Mouse (Mus musculus) liver, postnatal 0 days (tissue): ENCODE results near the gene Smg9. TPM values are rescaled to one million over a fixed set of nuclear protein-coding genes. Genes with fewer than 3 reads are reported as not detected.

Experiments used
- ATAC-seq: fragments of 200-750 bp; cut with Nextera tagmentation; 2 replicates; pipeline ENCODE4 v1.8.0; 2017; ENCODE audit warnings: mild to moderate bottlenecking, moderate library complexity
- DNase-seq: peaks from one replicate; pipeline ENCODE4 v3.0.0-alpha.2; 2016
- H3K27ac ChIP-seq: fragments of 300-500 bp; sonication (generic); 2 replicates; pipeline ENCODE4 v1.5.1; 2014; ENCODE audit warnings: antibody characterized with exemption, moderate library complexity, mild to moderate bottlenecking, low read depth
- H3K27me3 ChIP-seq: fragments of 300-500 bp; sonication (generic); 2 replicates; pipeline ENCODE4 v1.6.1; 2014; ENCODE audit warnings: low read length, control low read depth, mixed read lengths; ENCODE audit not compliant: insufficient read depth
- H3K36me3 ChIP-seq: fragments of 300-500 bp; sonication (generic); replicated peaks from 2 replicates; pipeline ENCODE4 v1.6.1; 2014; ENCODE audit warnings: mild to moderate bottlenecking, control low read depth, low read length, moderate library complexity, mixed read lengths; ENCODE audit not compliant: insufficient read depth
- H3K4me1 ChIP-seq: fragments of 300-500 bp; sonication (generic); 2 replicates; pipeline ENCODE4 v1.6.1; 2014; ENCODE audit warnings: antibody characterized with exemption, mild to moderate bottlenecking, control low read depth; ENCODE audit not compliant: insufficient read depth
- H3K4me2 ChIP-seq: fragments of 300-500 bp; sonication (generic); 2 replicates; pipeline ENCODE4 v1.6.1; 2014; ENCODE audit warnings: low read depth, mild to moderate bottlenecking, low read length, moderate library complexity, mixed read lengths
- H3K4me3 ChIP-seq: fragments of 300-500 bp; sonication (generic); 2 replicates; pipeline ENCODE4 v1.5.1; 2014; ENCODE audit warnings: low read depth, low read length
- H3K9ac ChIP-seq: fragments of 300-500 bp; sonication (generic); replicated peaks from 2 replicates; pipeline ENCODE4 v1.6.1; 2014; ENCODE audit warnings: mild to moderate bottlenecking, moderate library complexity
- H3K9me3 ChIP-seq: fragments of 300-500 bp; sonication (generic); 2 replicates; pipeline ENCODE4 v1.6.1; 2016; ENCODE audit warnings: mild to moderate bottlenecking, control low read depth, low read length, mixed read lengths
- CTCF ChIP-seq: sonication (generic); IDR thresholded peaks from 2 replicates; pipeline ENCODE4 v1.5.1; 2016; ENCODE audit warnings: antibody characterized with exemption, low read depth
- EP300 ChIP-seq: IDR thresholded peaks from 2 replicates; pipeline ENCODE4 v1.6.1; 2016; ENCODE audit warnings: antibody characterized with exemption, low read depth, mild to moderate bottlenecking
- WGBS: fragments of 180-500 bp; shearing (Covaris S2); extraction: QIAGEN DNeasy Blood & Tissue Kit; methylation state at CpG from one replicate; pipeline ENCODE4 v1.1.7; 2014; ENCODE audit not compliant: insufficient replicate concordance; 5-methylcytosine and 5-hydroxymethylcytosine counted together
- polyA plus RNA-seq: library from polyadenylated mRNA; unstranded; fragments of >200 nt; fragmentation: Nextera tagmentation; extraction: Ambion mirVana; gene quantifications from 2 replicates; pipeline ENCODE4 v1.2.1, GENCODE M21; 2015

Gene Smg9
- polyA plus RNA-seq, 1 experiment from 2014 or later = 8.7 TPM

DNA sequence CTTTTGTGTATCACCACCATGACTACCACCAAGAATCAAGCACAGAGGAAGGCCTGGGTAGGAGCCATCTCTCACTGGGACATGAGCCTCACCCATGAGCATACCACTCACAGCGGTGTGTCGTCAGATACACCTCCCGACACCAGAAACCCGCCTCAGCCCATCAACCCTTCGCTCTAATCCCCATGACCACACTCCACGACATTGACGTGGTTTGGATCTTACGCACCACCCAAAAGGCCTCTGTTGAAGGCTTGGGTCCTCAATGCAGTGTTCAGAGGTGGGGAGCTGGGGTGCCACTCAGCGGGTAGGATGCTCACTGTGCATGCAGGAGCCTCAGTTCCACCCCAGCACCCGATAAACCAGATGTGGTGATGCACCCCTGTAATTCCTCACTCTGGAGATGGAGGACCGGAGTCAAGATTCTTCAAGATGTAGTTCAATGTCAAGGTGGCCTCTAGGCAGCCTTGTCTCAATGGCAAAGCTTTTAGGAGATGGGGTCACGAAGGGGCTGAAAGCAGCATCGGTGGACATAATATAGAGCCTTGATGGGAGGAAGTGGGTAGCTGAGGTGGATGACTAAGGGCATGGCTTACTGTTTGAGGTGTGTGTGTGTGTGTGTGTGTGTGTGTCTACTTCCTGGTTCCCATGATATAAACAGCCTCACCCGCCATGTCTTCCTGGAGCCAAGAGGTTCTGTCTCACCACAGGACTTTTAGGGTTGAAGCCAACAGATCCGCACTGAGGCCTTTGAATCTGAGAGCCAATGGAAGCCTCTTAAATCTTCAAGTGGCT, 31.3 kb downstream of the Smg9 start:
- Histone ChIP-seq H3K4me3 (no peak overlapping the region), H3K4me1 (no peaks in the 10 kb centered on the region), H3K27me3 (peaks cover 4% of the 10 kb centered on the region; the same call in 1 of the 2 replicates), H3K27ac (no peak overlapping the region), H3K9me3 (no peaks in the 10 kb centered on the region), H3K36me3 (no peaks in the 10 kb centered on the region), H3K9ac (no peak overlapping the region), H3K4me2 (no peak overlapping the region)
- no peak for DNase-seq
- no peak for ATAC-seq
- 81% methylated on average over 15 of the region's 15 CpGs for WGBS
- TF ChIP-seq EP300 (no peak), CTCF (no peak)

DNA sequence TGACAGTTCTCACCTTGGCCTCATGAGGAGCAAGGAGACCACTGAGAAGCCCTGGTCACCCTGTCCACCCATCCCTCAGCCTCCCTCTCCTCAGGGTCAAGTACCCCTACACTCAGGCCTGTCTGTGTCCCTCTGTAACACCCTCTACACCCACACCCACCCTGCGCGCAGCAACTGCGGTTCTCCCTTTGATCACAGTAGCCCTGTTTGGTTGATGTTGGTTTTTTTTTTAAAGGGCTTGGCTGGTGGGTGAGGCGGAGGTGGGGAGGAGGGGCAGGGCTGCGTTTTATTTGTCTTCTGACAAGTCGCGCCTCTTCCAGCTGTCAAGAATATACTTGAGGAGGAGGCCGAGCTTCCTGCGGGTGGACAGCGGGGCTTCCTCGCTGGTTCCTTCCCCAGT, 32.3 kb downstream of the Smg9 start:
- H3K27me3 ChIP-seq = peaks cover 4% of the 10 kb centered on the region; the same call in 1 of the 2 replicates
- no peak overlapping the region for H3K9ac ChIP-seq
- no peak overlapping the region for H3K4me2 ChIP-seq
- 55% methylated on average over 11 of the region's 11 CpGs for WGBS
- H3K4me3 ChIP-seq = no peak overlapping the region
- ATAC-seq (no peak), DNase-seq (no peak)
- H3K9me3 ChIP-seq = no peaks in the 10 kb centered on the region
- H3K27ac ChIP-seq = no peak overlapping the region
- H3K36me3 ChIP-seq = no peaks in the 10 kb centered on the region
- H3K4me1 ChIP-seq = no peaks in the 10 kb centered on the region
- TF ChIP-seq CTCF (no peak), EP300 (no peak)

DNA sequence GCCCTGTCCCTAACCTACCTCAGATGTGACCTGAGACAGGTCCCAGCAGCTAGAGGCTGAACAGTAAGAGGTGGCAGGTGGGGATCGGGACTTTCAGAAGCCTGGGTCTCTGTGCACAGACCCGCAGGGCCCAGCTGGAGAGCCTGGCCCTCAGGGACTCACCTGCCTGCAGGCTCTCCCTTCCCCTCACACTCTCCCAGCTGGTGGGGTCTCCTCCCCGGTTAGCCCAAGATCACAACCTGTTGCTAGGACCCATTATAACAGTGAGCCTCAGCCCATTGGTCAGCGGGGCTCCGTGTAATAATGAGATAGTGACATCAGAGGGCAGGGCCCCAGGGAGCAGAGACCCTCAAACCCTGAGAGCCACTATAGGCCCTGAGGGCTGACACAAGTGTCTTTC, 35.9 kb downstream of the Smg9 start:
- no peak for DNase-seq
- Histone ChIP-seq H3K36me3 (no peaks in the 10 kb centered on the region), H3K4me1 (no peaks in the 10 kb centered on the region), H3K4me3 (no peak overlapping the region), H3K27me3 (peaks cover 4% of the 10 kb centered on the region; the same call in 1 of the 2 replicates), H3K9me3 (no peaks in the 10 kb centered on the region), H3K9ac (no peak overlapping the region), H3K27ac (no peak overlapping the region), H3K4me2 (no peak overlapping the region)
- TF ChIP-seq EP300 (no peak), CTCF (no peak)
- 81% methylated on average over 5 of the region's 5 CpGs for WGBS
- no peak for ATAC-seq

DNA sequence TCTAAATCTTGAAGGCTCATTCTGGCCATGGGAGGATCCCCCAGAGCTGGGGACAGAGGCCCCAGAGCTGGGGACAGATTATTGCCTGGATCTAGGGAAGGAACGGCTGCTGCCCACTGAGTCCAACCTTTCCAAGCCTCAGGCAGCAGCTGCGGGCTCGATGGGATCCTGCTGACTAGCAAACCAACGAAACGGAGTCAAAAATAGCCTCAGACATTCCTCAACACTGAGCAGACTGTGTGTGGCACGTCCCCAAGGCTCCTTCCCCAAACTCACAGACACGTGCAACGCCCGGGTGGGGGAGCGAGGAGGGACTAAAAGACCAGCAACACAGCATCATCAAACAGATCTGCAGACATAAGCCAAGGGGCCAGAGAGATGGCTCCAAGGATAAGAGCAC, 38.6 kb downstream of the Smg9 start:
- Histone ChIP-seq H3K4me3 (no peak overlapping the region), H3K9me3 (no peaks in the 10 kb centered on the region), H3K4me1 (no peaks in the 10 kb centered on the region), H3K36me3 (no peaks in the 10 kb centered on the region), H3K9ac (no peak overlapping the region), H3K27me3 (peaks cover 3% of the 10 kb centered on the region; the same call in 1 of the 2 replicates), H3K4me2 (no peak overlapping the region), H3K27ac (no peak overlapping the region)
- TF ChIP-seq CTCF = no peak
- TF ChIP-seq EP300 = no peak
- 58% methylated on average over 10 of the region's 10 CpGs for WGBS
- no peak for DNase-seq
- ATAC-seq = no peak

DNA sequence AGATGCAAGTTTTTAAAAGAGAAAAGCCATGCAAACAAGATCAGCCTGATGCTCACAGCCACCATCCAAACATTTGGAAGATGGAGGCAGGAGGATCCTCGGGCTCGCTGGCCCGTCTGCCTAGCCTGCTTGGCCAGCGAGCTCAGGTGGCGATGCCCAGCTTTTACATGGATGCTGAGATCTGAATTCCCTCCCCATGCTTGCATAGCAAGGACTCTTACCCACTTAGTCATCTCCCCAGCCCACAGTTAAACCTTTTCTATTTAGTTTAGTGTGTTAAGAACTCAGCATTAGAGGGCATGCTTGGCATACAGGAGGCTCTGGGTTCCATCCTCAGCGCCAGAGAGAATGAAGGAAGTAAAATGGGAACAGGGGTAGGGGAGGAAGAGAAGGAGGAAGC, 39.8 kb downstream of the Smg9 start:
- no peak for DNase-seq
- Histone ChIP-seq H3K27ac (no peak overlapping the region), H3K9ac (no peak overlapping the region), H3K36me3 (no peaks in the 10 kb centered on the region), H3K27me3 (no peaks in the 10 kb centered on the region), H3K9me3 (no peaks in the 10 kb centered on the region), H3K4me2 (no peak overlapping the region), H3K4me1 (no peaks in the 10 kb centered on the region), H3K4me3 (no peak overlapping the region)
- no peak for TF ChIP-seq CTCF
- TF ChIP-seq EP300 = no peak
- WGBS = 78% methylated on average over 6 of the region's 6 CpGs
- ATAC-seq = no peak

DNA sequence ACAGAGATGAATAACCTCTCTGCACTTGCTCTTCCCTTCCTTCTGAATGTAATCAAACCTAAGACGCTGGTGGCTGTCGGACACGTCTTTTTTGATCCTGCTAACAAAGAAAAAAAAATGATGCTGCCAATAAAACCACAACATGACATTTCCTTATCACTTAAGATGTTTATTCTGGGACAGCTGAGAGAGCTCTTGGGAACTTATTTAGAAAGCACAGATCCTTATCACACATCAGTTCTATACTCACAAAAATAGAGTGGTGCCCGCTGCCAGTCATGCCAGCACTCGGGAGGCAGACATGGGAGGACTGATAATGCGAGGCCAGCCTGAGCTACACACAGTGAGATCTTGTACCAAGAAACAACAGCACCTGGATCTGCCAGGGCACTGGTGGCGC, 40.5 kb downstream of the Smg9 start:
- DNase-seq (no peak), ATAC-seq (no peak)
- no peak overlapping the region for H3K4me3 ChIP-seq
- H3K36me3 ChIP-seq = no peaks in the 10 kb centered on the region
- H3K27me3 ChIP-seq = no peaks in the 10 kb centered on the region
- no peaks in the 10 kb centered on the region for H3K4me1 ChIP-seq
- H3K27ac ChIP-seq = no peak overlapping the region
- TF ChIP-seq EP300 (no peak), CTCF (no peak)
- no peak overlapping the region for H3K4me2 ChIP-seq
- H3K9me3 ChIP-seq = no peaks in the 10 kb centered on the region
- WGBS = 61% methylated on average over 7 of the region's 7 CpGs
- no peak overlapping the region for H3K9ac ChIP-seq
